Mouse (Mus musculus) left cerebral cortex, postnatal 14 days (tissue): ENCODE measurements around the gene Ptbp1. TPM values are rescaled to one million over a fixed set of nuclear protein-coding genes. Genes with fewer than 3 reads are reported as not detected.
"Not testable (repeated sequence)": the region's sequence is repeated elsewhere in the genome, so short reads cannot be mapped to it uniquely, and the experiment has no call there.

ENCODE experiments used
- DNase-seq, 2 experiments: peaks; one replicate each; pipeline ENCODE4 v3.0.0; 2021 to 2022; ENCODE audit warnings: low spot score in 2 of 2, mixed read lengths in 1 of 2
- intact Hi-C: fragments of 180-260 bp; cut with DNase I; formaldehyde crosslinking; loops from one replicate; pipeline ENCODE4 v1.15.1; 2025
- total RNA-seq, 2 experiments: library from RNA; stranded (reverse); gene quantifications; 2 replicates each; pipeline ENCODE4 v1.2.3; 2021

Ptbp1 gene
- total RNA-seq, 2 experiments from 2014 or later = 52.1 to 61.1 TPM

- DNase-seq = peak; percentile 49 to 56
- intact Hi-C loops = no loop called here
These were observed 20.1 kb downstream of the Ptbp1 start, which contains the start of the genes Prtn3 and Plppr3 for GRCm38 (mm10) chr10:79874290-79874862. Prtn3 (plus strand) TSS chr10:79874476. Plppr3 (minus strand) TSS chr10:79874634.

GRCm38 (mm10) chr10:79877174-79877573 is 22.9 kb downstream of the Ptbp1 start:
- intact Hi-C loops = no loop called here
- DNase-seq = no peak

- intact Hi-C loops = no loop called here
- no peak for DNase-seq
These were observed 23.5 kb downstream of the Ptbp1 start for GRCm38 (mm10) chr10:79877757-79878156.

- intact Hi-C loops = no loop called here
- no peak for DNase-seq
These were observed 25.3 kb downstream of the Ptbp1 start for GRCm38 (mm10) chr10:79879527-79879926.

GRCm38 (mm10) chr10:79880721-79881120 is 26.5 kb downstream of the Ptbp1 start:
- DNase-seq = no peak
- intact Hi-C loops = loop anchor here (5.0 kb wide), 1 partner anchor 48 kb away; no protein-coding TSS in a partner anchor

GRCm38 (mm10) chr10:79881981-79882380 is 27.8 kb downstream of the Ptbp1 start:
- intact Hi-C loops = loop anchor here (2.0 to 5.0 kb wide), 3 partner anchors 43 to 77 kb away; no protein-coding TSS in a partner anchor
- no peak for DNase-seq

GRCm38 (mm10) chr10:79883297-79884084 is 29.3 kb downstream of the Ptbp1 start:
- peak; percentile 84 to 86 for DNase-seq

GRCm38 (mm10) chr10:79884446-79884845 is 30.2 kb downstream of the Ptbp1 start:
- intact Hi-C loops = loop anchor here (5.0 kb wide), 1 partner anchor 52 kb away; no protein-coding TSS in a partner anchor

More at GRCm38 (mm10) chr10:79883297-79884084, 29.3 kb downstream of the Ptbp1 start:
- intact Hi-C loops = loop anchor here (2.0 to 5.0 kb wide), 3 partner anchors 41 to 75 kb away; no protein-coding TSS in a partner anchor

GRCm38 (mm10) chr10:79884938-79885337 is 30.7 kb downstream of the Ptbp1 start:
- not testable (repeated sequence) for DNase-seq
- intact Hi-C loops = loop anchor here (5.0 kb wide), 1 partner anchor 53 kb away; no protein-coding TSS in a partner anchor

More at GRCm38 (mm10) chr10:79884446-79884845, 30.2 kb downstream of the Ptbp1 start:
- DNase-seq = no peak

- DNase-seq = no peak
- intact Hi-C loops = no loop called here
These were observed 31.8 kb downstream of the Ptbp1 start, which contains the start of gene Elane for GRCm38 (mm10) chr10:79886054-79886453. Elane (plus strand) TSS chr10:79886247.

GRCm38 (mm10) chr10:79886611-79887010 is 32.4 kb downstream of the Ptbp1 start:
- intact Hi-C loops = no loop called here
- no peak for DNase-seq

GRCm38 (mm10) chr10:79889386-79889785 is 35.2 kb downstream of the Ptbp1 start:
- intact Hi-C loops = no loop called here
- DNase-seq = no peak

GRCm38 (mm10) chr10:79890670-79891069 is 36.4 kb downstream of the Ptbp1 start, which contains the start of gene Cfd:
Cfd (plus strand) TSS chr10:79890853.
- intact Hi-C loops = no loop called here
- DNase-seq = no peak

GRCm38 (mm10) chr10:79892451-79893118 is 38.4 kb downstream of the Ptbp1 start:
- peak; percentile 76 to 86 for DNase-seq

GRCm38 (mm10) chr10:79896306-79896705 is 42.1 kb downstream of the Ptbp1 start:
- no peak for DNase-seq
- intact Hi-C loops = no loop called here

More at GRCm38 (mm10) chr10:79892451-79893118, 38.4 kb downstream of the Ptbp1 start:
- intact Hi-C loops = loop anchor here (2.0 kb wide), 1 partner anchor 30 kb away; no protein-coding TSS in a partner anchor

- intact Hi-C loops = no loop called here
- DNase-seq = no peak
These were observed 42.6 kb downstream of the Ptbp1 start for GRCm38 (mm10) chr10:79896814-79897213.

- intact Hi-C loops = no loop called here
These were observed 43.4 kb downstream of the Ptbp1 start for GRCm38 (mm10) chr10:79897316-79898245.

GRCm38 (mm10) chr10:79900951-79901410 is 46.8 kb downstream of the Ptbp1 start:
- DNase-seq = peak; percentile 71 to 92
- intact Hi-C loops = no loop called here

More at GRCm38 (mm10) chr10:79897316-79898245, 43.4 kb downstream of the Ptbp1 start:
- DNase-seq = no peak
